Mouse (Mus musculus) frontal cortex, adult (tissue): ENCODE measurements around the gene Hk1.
A peak's percentile ranks its signal among the peaks of the same experiment; 100 is the strongest.

Source experiments
- ATAC-seq: cut with Nextera tagmentation; 2 replicates; pipeline ENCODE4 v1.9.2; 2017; ENCODE audit warnings: mild to moderate bottlenecking, moderate library complexity, mixed read lengths; ENCODE audit not compliant: low TSS enrichment

Hk1 gene

DNA sequence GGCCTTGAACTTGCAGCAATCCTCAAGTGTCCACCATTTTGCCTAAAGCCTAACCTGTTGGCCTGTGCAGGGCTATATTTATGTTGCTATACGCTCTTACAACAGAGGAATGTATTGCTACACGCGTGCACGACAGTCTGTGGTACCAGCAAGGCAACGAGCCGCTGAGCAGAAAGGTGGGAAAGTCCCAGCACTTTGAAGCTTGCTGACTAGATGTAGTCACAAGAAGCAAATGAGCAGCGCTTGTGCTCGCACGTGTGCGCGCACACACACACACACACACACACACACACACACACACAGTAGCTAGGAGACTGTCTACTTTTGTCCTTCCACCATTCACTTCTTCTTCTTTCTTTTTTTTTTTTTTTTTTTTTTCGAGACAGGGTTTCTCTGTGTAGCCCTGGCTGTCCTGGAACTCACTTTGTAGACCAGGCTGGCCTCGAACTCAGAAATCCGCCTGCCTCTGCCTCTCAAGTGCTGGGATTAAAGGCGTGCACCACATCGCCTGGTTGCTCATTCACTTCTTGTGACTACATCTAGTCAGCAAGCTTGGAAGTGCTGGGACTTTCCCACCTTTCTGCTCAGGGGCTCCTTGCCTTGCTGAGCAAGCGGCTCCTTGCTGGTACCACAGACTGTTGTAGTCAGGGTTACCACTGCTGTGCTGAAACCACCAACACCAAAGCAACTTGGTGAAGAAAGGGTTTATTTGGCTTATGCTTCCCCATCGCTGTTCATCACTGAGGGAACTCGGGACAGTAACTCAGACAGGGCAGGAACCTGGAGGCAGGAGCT lies 102.0 kb downstream of the Hk1 start:
- ATAC-seq: no peak

DNA sequence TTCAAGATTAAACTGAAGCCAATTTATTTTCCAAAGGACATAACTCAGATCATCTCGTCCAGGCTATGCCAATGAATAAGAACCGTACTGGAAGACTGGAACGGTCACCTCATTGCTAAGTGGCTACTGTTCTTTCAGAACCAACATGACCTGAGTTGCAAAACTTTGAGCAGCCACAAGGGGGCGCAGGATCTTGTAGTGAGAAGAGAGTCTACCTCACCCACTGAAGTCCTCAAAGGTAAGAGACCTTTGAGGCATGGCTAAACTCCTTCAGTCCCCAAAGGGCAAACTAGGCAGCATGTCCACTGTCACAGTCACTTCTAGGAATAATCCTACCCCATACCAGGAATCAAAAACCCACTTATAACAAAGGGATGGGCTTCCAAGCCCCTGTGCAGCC lies 104.5 kb downstream of the Hk1 start:
- ATAC-seq: peak; percentile 60; the same call in 1 of the 2 replicates

DNA sequence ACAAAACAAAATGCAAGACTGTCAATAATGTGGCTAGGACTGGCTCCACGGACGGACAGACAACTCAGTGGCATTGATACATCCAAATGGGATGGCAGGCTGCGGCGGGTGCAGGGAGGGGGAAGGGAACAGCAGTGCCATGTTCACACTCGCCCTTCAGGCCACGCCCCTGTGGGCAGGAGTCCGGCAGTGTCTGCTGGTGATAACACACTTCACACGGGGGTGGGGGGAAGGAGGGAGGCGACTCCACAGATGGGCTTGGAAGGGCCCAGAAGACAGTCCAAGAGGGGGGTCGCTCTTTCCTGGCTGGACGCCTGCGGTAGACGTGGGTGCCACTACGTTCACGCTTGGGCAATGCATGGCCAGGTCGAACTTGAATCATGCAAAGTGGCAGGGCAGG lies 110.4 kb downstream of the Hk1 start:
- no peak for ATAC-seq

DNA sequence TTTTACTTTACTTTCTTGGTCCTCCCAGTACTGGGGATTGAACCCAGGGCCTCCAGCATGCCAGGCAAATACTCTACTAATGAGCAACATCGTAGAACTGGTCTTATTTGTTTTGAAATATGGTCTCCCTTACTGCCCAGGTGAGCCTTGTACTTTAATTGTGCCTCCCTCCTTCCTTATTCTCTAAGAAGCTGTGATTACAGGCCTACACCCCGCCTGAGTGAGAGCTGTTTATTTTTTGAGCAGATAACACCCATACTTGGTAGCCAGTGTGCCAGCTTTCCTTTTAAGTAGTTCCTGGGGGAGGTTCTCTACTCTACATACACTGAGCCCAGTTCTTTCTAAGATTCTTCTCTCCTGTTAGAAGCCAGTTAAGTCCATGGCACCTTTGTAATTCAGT lies 115.4 kb downstream of the Hk1 start:
- no peak for ATAC-seq

DNA sequence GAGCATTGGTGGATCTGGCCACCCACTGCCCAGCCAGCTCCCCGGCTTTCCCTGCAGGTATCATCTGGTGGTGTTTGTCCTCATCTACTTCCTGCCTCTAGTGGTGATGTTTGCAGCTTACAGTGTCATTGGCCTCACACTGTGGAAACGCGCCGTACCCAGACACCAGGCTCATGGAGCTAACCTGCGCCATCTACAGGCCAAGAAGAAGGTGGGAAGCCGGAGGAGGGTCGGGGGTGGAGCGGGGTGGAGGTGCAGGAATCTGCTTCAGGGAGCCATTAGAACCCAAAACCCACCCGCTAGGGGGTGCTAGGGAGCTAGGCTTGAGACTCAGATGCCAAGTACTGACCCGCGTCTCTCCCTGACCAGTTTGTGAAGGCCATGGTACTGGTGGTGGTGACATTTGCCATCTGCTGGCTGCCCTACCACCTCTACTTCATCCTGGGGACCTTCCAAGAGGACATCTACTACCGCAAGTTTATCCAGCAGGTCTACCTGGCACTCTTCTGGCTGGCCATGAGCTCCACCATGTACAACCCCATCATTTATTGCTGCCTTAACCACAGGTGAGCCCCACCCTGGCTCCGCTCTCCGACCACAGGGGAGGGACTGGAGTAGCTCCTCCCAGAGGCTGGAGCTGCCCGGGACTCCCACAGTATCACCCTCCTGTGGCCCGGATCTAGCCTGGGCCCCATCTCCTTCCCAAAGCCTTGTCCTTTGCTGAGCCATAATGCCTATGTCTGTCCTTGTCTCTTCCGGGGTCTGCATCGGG lies 118.4 kb downstream of the Hk1 start:
- peak; percentile 83 for ATAC-seq

DNA sequence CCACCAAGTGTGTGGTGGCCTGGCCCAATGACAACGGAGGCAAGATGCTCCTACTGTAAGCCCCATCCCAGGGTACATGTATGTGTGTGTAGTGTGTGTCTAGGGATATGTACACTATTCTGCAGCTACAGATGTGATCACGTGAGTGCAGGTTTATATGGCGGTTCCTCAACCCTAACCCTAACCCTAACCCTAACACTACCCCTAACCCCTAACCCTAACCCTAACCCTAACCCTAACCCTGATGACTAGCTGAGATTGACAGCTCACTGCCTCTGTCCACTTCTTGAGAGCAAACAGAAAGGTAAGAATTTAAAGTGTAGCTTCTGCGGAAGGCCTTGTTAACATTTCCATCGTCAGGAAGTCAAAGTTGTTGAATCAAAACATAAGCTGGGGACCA lies 121.4 kb downstream of the Hk1 start:
- ATAC-seq: no peak

DNA sequence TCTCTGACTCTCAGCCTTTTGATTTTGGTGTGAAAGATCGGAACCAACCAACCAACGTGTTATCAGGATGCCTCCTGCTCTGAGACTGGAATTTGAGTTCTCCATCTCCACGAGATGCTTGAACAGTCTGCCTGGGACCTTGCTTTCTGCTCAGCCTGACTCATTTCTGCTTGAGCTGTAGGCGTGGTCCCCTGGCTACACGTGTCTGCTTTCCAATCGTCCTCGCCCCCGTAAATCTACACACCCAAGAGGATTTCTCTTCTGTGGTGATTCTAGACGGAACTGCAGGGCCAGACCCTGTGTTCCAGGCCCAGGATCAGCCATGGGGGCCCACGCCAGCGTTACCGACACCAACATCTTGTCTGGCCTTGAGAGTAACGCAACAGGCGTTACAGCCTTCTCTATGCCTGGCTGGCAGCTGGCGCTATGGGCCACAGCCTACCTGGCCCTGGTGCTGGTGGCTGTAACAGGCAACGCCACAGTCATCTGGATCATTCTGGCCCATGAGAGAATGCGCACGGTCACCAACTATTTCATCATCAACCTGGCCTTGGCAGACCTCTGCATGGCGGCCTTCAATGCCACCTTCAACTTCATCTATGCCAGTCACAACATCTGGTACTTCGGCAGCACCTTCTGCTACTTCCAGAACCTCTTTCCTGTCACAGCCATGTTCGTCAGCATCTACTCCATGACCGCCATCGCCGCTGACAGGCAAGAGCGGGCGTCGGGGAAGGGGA lies 127.0 kb downstream of the Hk1 start:
- ATAC-seq: peak; percentile 70

DNA sequence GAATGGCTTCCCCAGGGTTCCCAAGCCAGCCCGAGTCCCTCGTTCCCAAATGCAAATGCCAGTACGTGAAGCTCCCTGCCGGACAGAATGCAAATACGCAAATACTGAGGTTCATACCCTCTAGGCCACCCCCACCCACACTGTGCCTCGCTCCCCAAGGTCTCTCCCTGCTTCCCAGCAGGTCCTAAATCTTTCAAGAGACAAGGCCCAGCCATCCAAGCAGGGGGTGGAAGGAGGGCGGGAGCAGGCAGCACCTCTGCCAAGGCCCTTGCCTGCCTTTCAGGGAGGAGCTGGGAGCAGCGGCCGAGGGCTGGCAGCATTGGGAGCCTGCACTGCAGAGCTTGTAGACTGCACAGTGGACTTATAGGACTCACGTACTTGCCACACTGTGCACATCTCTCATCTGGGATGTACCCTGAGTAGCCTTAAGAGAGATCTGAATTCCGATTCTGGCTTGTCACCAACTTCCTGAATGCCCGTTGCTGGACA lies 127.7 kb downstream of the Hk1 start, which contains the start of gene Tacr2:
TSS of gene Tacr2 (plus strand) at position 439 of the 489 bp plus-strand sequence.
- no peak; the same call in 1 of the 2 replicates for ATAC-seq

DNA sequence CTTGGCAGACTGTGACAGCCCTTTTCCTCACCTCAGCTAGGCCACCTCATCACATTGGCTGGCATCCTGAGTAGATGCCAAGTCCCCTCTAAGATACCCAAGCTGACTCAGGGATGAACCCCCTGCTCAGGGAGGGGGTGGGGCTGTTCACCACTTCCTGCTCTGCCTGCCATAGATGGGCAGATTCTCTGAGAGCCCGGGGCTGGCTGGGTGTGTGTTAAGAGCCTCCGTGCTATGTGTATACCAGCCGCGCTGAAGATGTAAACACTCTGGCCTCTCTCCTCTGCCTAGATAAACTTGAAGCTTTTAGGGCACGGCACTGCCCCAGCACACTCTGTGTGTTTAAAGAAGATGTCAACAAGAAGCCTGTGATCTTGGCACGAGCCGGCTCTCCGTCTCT lies 131.9 kb downstream of the Hk1 start:
- ATAC-seq: no peak

DNA sequence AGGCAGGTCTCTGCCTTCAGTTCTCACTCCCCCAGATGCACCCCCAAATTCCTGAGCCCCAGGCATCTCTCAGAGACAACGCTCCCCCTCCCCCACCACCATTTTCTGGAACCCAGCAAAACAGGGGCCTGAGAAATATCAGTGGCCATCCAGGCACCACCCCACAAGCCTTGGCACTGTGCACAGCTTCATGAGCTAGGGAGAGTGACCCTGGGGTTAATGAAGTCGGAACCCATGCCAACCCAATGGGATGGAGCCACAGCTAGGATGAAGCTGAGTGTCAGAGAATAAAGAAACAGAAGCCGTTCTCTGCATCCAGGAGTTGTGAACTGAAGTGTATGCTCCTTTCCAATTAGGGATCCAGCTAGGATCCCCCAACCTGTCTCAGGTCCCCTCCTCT lies 132.6 kb downstream of the Hk1 start:
- no peak for ATAC-seq

DNA sequence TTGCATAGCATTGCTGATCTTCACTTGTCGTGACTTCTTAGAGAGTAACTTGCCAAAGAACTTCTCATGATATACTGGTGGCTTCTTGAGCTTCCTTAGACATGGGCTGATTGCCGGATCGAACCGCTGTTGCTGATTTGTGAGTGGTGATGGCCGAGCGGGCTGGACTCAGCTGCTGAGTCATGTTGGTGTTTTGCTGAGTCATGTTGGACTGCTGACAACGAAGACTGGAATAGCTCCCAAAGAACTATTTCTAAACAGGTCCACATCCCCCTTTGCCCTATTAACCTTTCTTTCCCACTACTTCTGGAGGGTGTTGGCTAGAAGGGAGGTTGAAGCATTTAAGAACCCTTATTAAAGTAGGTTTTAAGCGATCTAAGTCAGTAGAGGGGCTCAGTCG lies 135.6 kb downstream of the Hk1 start:
- ATAC-seq: no peak

DNA sequence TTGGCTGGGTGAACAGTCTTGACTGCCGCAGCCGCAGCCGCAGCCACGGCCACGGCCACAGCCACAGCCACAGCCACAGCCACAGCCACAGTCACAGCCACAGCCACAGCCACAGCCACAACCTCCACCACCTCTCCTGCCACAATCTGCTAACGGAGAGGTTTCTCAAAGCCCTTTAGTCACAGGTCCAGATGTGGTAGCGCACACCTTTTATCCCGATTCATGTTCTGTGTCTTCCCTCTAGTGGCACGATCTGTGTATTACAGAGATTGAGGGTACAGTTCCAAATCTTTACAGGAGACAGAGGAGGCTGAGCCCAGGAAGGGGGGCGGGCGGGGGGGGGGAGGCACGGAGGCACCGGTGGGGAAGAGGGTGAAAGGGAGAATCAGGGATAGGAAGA lies 136.8 kb downstream of the Hk1 start:
- peak; percentile 60; the same call in 1 of the 2 replicates for ATAC-seq

DNA sequence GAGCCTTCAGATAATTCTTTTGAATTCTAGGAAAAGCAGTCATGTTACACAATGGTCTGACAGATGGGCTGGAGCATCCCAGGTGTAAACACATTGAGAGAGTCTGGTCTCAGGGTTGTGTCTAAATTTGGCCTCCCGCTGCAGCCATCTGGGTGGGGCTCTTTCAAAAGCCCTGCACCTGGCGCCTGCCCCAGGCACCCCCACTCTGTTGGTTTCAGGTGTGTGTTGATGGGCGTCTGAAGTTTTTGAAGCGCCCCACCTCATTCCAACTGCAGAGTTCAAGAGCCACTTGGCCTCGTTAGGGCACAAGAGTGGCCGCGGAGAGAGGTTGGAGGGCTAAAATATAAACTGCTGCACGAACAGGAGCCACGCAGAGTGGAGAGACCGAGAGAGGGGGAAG lies 137.3 kb downstream of the Hk1 start:
- ATAC-seq: no peak

DNA sequence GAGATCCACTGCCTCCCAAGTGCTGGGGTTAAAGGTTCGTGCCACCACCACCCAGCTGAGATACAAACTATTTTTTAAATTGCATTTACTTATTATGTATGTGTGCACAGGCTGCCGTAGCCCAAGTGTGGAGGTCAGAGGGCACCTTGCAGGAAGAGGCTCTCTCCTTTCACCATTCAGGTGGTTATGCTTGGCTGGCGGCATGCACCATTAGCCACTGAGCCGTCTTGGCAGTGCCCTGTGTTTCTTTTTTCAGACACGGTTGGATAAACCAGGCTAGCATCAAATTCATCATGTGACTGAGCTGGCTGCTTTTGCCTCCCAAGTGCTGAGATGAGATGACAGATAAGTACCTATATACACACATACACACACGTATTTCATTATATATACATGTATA lies 140.4 kb downstream of the Hk1 start:
- ATAC-seq: no peak

DNA sequence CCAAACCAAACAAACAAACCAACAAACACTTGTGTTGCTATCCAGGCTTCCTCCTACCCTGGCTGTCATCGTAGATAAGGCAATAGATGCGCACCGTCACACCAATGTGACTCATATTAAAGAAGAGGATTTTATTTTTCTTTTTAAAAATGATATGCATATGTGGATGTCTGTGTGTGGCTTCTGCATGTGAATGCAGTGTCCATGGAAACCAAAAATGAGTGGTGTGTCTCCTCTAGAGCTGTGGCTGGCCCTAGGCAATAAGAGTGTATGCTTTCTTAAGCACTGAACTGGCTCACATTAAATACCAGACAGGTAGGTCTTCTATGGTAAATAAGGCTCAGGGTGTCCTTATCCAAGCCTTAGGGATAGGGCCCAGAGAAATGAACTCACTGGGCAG lies 141.0 kb downstream of the Hk1 start:
- ATAC-seq: peak; percentile 58; the same call in 1 of the 2 replicates

DNA sequence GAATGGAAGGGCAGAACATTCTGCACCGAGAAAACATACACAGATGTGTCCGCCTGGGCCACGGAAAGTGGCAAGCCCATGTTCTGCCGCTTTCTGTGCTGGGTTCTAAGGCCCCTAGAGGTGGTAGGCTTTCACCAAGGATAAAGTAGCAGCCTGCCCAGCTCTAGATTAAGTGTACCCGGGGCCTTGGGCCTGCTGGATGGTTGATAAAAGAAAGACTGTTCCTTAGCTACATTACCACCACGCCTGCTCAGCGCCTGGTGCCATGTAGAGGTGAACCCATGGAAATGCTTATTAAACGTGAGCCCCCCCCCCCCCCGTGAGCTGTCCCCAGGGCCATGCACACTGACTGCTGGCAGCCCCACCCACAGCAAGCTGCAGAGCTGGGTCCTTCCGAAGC lies 142.5 kb downstream of the Hk1 start:
- ATAC-seq: no peak

DNA sequence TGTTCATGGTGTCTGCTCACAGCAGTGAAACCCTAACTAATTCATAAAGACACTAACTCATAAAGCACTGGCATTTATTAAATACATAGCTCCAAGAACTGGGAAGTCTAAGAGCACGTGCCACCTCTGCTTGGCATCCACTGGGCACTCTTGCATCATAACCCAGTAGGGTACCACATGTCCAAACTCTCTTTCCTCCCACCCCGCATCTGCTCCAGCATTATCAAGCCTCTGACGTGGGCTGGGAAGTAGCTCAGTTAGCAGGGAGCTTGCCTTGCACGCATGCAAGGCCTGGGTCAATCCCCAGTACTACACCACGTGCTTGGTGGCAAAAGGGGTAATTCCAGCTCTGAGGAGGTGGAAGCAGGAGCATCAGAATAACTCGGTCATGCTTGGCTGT lies 143.5 kb downstream of the Hk1 start:
- ATAC-seq: peak; percentile 78

DNA sequence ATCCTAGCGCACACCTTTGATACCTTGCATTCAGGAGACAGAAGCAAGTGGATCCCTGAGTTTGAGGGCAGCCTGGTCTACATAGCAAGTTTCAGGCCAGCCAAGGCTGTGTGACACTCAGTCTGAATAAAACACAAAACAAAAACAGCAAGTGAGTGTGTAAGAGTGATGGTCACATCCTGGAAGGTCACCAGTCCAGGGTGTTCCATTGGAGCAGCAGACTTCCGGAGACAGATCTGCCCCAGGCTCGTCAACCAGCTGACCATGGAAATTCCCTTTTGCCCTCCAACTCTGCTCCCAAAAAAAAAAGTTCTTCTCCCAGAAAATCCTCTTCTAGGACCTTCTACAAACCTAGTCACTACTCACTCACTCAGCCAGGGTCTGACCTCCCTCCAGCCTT lies 147.9 kb downstream of the Hk1 start:
- ATAC-seq: no peak

DNA sequence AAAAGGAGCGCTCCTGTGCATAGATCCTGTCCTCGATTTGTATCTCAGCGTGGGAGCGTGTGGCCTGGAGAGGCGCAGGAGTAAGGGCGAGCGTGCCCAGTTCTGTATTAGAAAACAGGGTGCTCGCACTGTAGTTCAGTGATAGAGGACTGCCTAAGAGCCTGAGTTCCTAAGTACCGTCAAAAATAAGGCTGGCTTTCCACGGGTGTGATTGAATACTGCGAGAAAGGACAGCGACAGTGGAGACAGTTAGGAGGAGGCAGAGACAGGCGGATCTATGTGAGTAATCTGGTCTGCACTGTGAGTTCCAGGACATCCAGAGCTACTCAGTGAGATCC lies 148.3 kb downstream of the Hk1 start:
- peak; percentile 55; the same call in 1 of the 2 replicates for ATAC-seq

DNA sequence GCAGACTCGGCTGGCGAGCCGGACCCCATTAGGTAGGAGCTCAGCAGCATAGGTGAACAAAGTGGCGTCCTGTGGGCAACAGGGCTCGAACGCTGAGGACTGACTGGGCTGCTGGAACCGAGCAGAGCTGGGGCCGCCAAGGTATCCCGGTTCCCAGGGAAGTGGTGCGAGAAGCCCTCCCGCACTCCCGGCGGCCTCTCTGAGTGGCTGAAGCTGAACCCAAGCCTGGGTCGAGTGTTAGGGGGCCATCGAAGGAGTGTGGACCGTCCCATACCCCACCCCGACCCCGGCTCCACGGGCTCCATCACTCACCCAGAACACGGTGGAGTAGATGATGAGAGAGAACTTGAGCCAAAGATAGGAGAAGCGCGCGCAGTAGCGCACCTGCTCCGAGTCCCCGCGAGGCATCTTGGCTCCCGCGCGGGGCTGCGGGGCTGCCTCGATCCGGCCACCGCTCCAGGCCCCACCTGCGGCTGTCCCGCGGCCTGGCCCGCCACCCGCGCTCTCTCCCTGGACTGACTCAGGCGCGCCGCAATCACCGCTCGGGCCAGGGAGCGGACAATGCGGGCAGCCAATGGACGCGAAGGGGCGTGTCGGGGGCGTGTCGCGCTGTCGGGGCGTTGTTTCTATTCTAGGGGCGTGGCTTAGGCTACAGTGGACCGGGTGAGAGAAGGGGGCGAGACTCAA lies 148.9 kb downstream of the Hk1 start, which contains the start of gene Tspan15:
TSS of gene Tspan15 (minus strand) at position 544 of the 687 bp plus-strand sequence.
- peak; percentile 93 for ATAC-seq

DNA sequence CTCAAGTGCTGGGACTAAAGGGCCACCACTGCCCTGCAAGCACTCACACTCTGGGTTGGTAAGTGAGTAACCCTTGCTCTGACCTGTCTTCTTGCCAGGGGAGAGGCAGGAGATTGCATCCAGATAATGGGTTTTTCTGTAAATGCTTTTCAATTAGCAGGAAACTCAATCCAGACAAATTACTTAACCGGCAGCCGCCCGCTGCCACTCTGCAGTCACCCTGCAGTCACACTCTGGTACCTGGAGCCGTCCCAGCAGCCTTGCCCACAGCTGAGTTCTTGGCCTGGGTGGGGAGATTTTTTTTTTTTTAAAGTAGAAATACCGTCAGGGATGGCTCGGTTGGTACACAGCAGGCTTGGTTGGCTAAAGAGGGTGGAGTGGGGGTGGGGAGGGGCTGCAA lies 151.6 kb downstream of the Hk1 start:
- no peak for ATAC-seq

DNA sequence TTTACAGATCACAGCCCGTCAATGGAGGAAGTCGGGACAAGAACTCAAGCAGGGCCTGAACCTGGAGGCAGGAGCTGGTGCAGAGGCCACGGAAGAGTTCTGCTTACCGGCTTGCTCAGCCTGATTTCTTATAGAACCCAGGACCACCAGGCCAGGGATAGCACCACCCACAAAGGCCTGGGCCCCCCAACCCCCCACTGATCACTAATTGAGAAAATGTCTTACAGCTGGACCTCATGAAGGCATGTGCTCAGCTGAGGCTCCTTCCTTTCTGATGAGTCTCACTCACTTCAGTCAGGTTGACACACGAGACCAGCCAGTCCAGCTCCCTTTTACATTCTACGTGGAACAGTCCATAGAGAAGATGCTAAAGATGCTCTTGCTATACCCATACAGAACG lies 153.9 kb downstream of the Hk1 start:
- no peak for ATAC-seq
